Mouse (Mus musculus): ENCODE data around the gene Fam198a.

GRCm38 (mm10) chr9:122027081-122027913 lies 76.5 kb downstream of the Fam198a start:
- TF ChIP-seq POLR2A (IDR thresholded peaks at IDR 0.05; ENCODE audit: borderline replicate concordance, low read depth, low read length) (no peak), CTCF (IDR thresholded peaks at IDR 0.05; ENCODE audit: low read depth, low read length) (no peak)
